Mouse (Mus musculus) limb, embryonic 10.5 days (tissue): Measurements from ENCODE around the gene Arl5a. TPM values are rescaled to one million over a fixed set of nuclear protein-coding genes. Genes with fewer than 3 reads are reported as not detected.
A peak's percentile ranks its signal among the peaks of the same experiment; 100 is the strongest.

Experiments
- DNase-seq: peaks from one replicate; pipeline ENCODE4 v3.0.0-alpha.2; 2017; ENCODE audit warnings: low spot score
- H3K27ac ChIP-seq: fragments of 300-500 bp; sonication (generic); 2 replicates; pipeline ENCODE4 v1.5.1; 2016; ENCODE audit warnings: mild to moderate bottlenecking
- H3K27me3 ChIP-seq: fragments of 300-500 bp; sonication (generic); 2 replicates; pipeline ENCODE4 v1.6.1; 2016; ENCODE audit warnings: low read depth, mild to moderate bottlenecking; ENCODE audit not compliant: poor library complexity, severe bottlenecking
- H3K36me3 ChIP-seq: fragments of 300-500 bp; sonication (generic); 2 replicates; pipeline ENCODE4 v1.6.1; 2016; ENCODE audit warnings: mild to moderate bottlenecking, moderate library complexity
- H3K4me1 ChIP-seq: fragments of 300-500 bp; sonication (generic); 2 replicates; pipeline ENCODE4 v1.6.1; 2016
- H3K4me3 ChIP-seq: fragments of 300-500 bp; sonication (generic); 2 replicates; pipeline ENCODE4 v1.5.1; 2016; ENCODE audit warnings: mild to moderate bottlenecking, moderate library complexity
- H3K9me3 ChIP-seq: fragments of 300-500 bp; sonication (generic); replicated peaks from 2 replicates; pipeline ENCODE4 v1.6.1; 2016; ENCODE audit warnings: mild to moderate bottlenecking
- WGBS: fragments of 180-500 bp; shearing (Covaris S2); methylation state at CpG from one replicate; pipeline ENCODE4 v1.1.7; 2016; 5-methylcytosine and 5-hydroxymethylcytosine counted together
- polyA plus RNA-seq: library from polyadenylated mRNA; unstranded; fragments of >200 nt; fragmentation: Nextera tagmentation; extraction: Ambion mirVana; gene quantifications from 2 replicates; pipeline ENCODE4 v1.2.1, GENCODE M21; 2016

The Arl5a gene
- polyA plus RNA-seq, 1 experiment from 2014 or later = 60.2 TPM

GRCm38 (mm10) chr2:52438013-52438412 lies 13.3 kb upstream of the Arl5a start:
- no peak overlapping the region for H3K4me3 ChIP-seq
- H3K27ac ChIP-seq = no peak overlapping the region
- H3K4me1 ChIP-seq = no peaks in the 10 kb centered on the region
- no peaks in the 10 kb centered on the region for H3K27me3 ChIP-seq
- no peaks in the 10 kb centered on the region for H3K36me3 ChIP-seq
- no peaks in the 10 kb centered on the region for H3K9me3 ChIP-seq
- no peak for DNase-seq
- 86% methylated on average over 6 of the region's 6 CpGs for WGBS

- 83% methylated on average over 14 of the region's 14 CpGs for WGBS
- DNase-seq = no peak
- Histone ChIP-seq H3K27me3 (no peaks in the 10 kb centered on the region), H3K4me1 (no peaks in the 10 kb centered on the region), H3K4me3 (no peak overlapping the region), H3K27ac (no peak overlapping the region), H3K36me3 (no peaks in the 10 kb centered on the region), H3K9me3 (no peaks in the 10 kb centered on the region)
These were observed 11.4 kb upstream of the Arl5a start for GRCm38 (mm10) chr2:52435919-52436632.

DNA sequence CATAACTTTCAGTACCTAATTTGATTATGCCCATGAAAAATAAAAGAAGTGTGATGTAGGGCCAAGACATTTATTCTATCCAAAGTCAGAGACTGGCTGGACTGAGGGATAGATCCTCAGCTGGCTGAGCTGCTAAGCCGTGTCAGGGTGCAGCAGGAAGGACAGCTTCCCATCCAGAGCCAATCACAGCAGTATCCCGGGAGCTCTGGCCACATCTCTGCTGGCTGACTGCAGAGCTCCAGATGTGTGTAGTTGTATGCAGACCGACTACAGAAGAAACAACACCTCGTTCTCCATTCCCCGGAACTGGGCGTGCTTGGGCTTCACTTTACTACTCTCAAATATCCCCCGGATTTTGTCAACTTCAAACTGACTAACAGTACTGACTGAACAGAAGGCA lies 8.7 kb upstream of the Arl5a start:
- WGBS = 47% methylated on average over 7 of the region's 7 CpGs
- no peak overlapping the region for H3K4me3 ChIP-seq
- no peaks in the 10 kb centered on the region for H3K9me3 ChIP-seq
- no peaks in the 10 kb centered on the region for H3K4me1 ChIP-seq
- no peaks in the 10 kb centered on the region for H3K27me3 ChIP-seq
- H3K36me3 ChIP-seq = no peaks in the 10 kb centered on the region
- H3K27ac ChIP-seq = no peak overlapping the region
- DNase-seq = no peak

GRCm38 (mm10) chr2:52427383-52427782 lies 2.7 kb upstream of the Arl5a start:
- peaks cover 19% of the 10 kb centered on the region for H3K4me1 ChIP-seq

GRCm38 (mm10) chr2:52426041-52426440 lies 1.3 kb upstream of the Arl5a start:
- no peaks in the 10 kb centered on the region for H3K9me3 ChIP-seq
- peaks cover 33% of the 10 kb centered on the region for H3K4me1 ChIP-seq
- no peaks in the 10 kb centered on the region for H3K27me3 ChIP-seq
- H3K27ac ChIP-seq = no peak overlapping the region
- H3K36me3 ChIP-seq = no peaks in the 10 kb centered on the region
- DNase-seq = no peak
- H3K4me3 ChIP-seq = no peak overlapping the region
- 92% methylated on average over 3 of the region's 3 CpGs for WGBS

More at GRCm38 (mm10) chr2:52427383-52427782, 2.7 kb upstream of the Arl5a start:
- WGBS = 90% methylated on average over 3 of the region's 3 CpGs
- no peak for DNase-seq
- Histone ChIP-seq H3K36me3 (no peaks in the 10 kb centered on the region), H3K4me3 (no peak overlapping the region), H3K9me3 (no peaks in the 10 kb centered on the region), H3K27ac (no peak overlapping the region), H3K27me3 (no peaks in the 10 kb centered on the region)

DNA sequence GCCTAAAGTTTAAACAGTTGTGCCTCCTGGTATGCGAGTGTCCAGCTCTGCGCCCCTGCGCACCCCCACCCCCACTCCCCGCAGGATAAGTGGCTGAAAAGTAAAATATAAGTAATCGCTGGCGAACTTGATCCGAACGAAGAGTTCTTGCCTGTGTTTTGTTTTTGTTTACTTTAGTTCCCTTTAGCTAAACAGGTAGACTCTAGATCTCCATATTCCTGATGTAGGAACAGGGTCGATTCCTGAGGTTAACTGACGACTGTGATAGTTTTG lies 758 bp upstream of the Arl5a start:
- H3K27ac ChIP-seq = peak overlapping the region; percentile 99
- DNase-seq = no peak
- no peaks in the 10 kb centered on the region for H3K27me3 ChIP-seq
- peaks cover 34% of the 10 kb centered on the region for H3K4me1 ChIP-seq
- no peaks in the 10 kb centered on the region for H3K9me3 ChIP-seq
- H3K36me3 ChIP-seq = no peaks in the 10 kb centered on the region
- H3K4me3 ChIP-seq = peak overlapping the region; percentile 97
- 28% methylated on average over 10 of the region's 10 CpGs for WGBS

DNA sequence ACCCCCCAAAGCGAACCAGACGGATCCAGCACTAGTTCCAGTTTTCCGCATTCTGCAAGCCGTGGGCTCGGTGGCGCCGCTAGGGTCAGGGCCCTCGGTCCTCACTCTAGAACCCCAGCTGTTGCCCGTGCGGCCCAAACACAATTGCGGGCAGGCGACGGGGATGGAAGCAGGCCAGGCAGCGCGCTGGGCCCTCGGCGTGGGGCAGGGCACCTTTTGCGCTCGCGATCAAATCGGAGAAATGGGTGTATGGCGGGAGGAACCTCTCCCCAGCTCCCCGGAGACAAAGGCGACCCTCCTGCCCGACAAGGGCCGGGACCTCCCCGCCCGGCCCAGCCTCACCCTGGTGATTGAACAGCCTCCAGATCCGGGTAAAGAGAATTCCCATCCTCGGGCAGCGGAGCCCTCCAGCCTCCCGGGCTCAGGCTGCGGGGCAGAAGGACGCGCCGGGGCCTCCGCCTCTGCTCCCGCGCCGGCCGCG lies 413 bp downstream of the Arl5a start:
- Histone ChIP-seq H3K9me3 (no peaks in the 10 kb centered on the region), H3K27me3 (no peaks in the 10 kb centered on the region), H3K4me1 (peaks cover 34% of the 10 kb centered on the region), H3K36me3 (no peaks in the 10 kb centered on the region), H3K4me3 (peak overlapping the region; percentile 97), H3K27ac (peak overlapping the region; percentile 99)
- DNase-seq = no peak
- WGBS = under 1% methylated on average over 42 of the region's 42 CpGs

- Histone ChIP-seq H3K4me3 (peak overlapping the region; percentile 97), H3K4me1 (peaks cover 34% of the 10 kb centered on the region), H3K27me3 (no peaks in the 10 kb centered on the region), H3K27ac (peak overlapping the region; percentile 99), H3K9me3 (no peaks in the 10 kb centered on the region), H3K36me3 (no peaks in the 10 kb centered on the region)
- 5% methylated on average over 16 of the region's 16 CpGs for WGBS
- no peak for DNase-seq
These were observed 972 bp downstream of the Arl5a start for GRCm38 (mm10) chr2:52423611-52424247.

- H3K4me1 ChIP-seq = peaks cover 34% of the 10 kb centered on the region
- 64% methylated on average over 8 of the region's 8 CpGs for WGBS
- peak overlapping the region; percentile 97 for H3K4me3 ChIP-seq
- H3K27ac ChIP-seq = peak overlapping the region; percentile 99; the same call in 1 of the 2 replicates
- H3K27me3 ChIP-seq = no peaks in the 10 kb centered on the region
- DNase-seq = no peak
- H3K36me3 ChIP-seq = peaks cover under 1% of the 10 kb centered on the region; the same call in 1 of the 2 replicates
- H3K9me3 ChIP-seq = no peaks in the 10 kb centered on the region
These were observed 1.7 kb downstream of the Arl5a start for GRCm38 (mm10) chr2:52422871-52423610.

DNA sequence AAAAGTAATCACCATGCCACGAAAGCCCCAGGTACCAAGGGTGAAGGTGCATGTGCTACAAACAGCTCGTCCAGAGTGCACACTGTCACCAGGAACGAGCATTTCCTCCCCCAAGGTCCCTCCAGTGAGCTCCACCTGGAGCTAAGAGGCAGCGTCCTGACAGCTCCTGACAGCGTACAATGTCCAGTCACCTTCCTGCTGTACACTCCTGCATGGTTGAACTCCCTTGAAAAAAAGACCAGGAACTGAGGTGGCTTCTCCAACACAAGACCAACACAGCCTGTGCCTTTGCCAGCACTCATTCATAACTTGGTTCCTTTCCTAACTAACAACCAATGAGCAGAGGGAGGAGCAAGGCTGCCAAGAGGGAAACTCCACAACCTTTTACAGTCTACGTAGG lies 3.5 kb downstream of the Arl5a start:
- H3K27ac ChIP-seq = no peak overlapping the region
- no peaks in the 10 kb centered on the region for H3K9me3 ChIP-seq
- WGBS = 80% methylated on average over 6 of the region's 6 CpGs
- H3K4me3 ChIP-seq = no peak overlapping the region
- peaks cover 14% of the 10 kb centered on the region for H3K36me3 ChIP-seq
- H3K4me1 ChIP-seq = peaks cover 34% of the 10 kb centered on the region
- no peak for DNase-seq
- H3K27me3 ChIP-seq = no peaks in the 10 kb centered on the region

DNA sequence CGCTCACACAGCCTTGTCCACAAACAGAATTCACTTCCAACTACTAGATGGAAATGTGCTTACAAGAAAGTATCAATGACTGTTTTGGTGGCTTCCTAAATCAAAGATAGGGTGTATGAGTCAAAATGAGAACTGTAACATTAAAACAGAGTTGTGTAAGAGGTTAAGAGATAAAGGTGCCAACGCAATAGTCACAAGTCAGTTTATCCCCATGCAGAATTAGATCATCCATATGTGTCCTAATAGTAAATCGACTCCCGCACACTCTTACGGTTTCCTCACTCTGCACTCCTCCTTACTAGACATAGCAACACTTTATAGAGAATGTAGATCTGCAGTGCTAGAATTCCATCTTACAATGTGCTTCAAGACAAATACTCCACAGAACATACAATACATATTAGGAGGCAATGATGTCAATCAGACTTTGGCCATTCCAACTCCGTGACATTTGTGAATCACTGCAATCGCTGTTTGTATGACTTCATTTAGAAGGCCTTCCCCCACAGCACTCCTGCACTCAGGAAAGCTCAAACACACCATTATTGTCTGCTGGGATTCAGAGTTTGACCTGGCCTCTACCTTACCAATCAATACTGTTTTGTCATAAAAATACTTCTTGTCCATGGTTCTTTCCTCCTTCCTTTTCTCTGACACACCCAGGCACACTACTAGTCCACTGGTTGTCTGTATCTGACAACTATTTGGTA lies 4.5 kb downstream of the Arl5a start:
- Histone ChIP-seq H3K4me1 (peaks cover 27% of the 10 kb centered on the region), H3K9me3 (no peaks in the 10 kb centered on the region), H3K27me3 (no peaks in the 10 kb centered on the region), H3K4me3 (no peak overlapping the region), H3K27ac (no peak overlapping the region), H3K36me3 (peaks cover 24% of the 10 kb centered on the region)
- WGBS = 97% methylated on average over 7 of the region's 7 CpGs
- no peak for DNase-seq

DNA sequence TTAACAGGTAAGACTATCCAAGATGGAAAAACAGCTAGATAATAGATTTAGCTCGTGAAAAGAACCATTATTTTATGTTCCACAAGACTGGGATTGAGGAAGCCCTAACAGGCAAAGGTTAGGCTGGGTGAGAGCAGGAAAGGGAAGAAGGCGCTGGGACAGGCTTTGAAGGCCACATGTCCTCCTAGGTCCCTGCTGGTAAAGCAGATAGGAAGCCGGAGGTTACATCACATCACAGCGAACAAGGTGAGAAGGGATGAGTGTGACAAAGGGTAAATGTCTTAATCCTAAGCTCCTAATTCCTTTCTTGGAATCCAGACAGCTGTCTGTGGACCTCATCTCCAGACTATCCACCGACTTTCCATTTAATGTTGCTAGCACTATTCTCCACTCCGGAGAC lies 5.4 kb downstream of the Arl5a start:
- no peak overlapping the region for H3K27ac ChIP-seq
- WGBS = 86% methylated on average over 6 of the region's 6 CpGs
- H3K4me1 ChIP-seq = peaks cover 27% of the 10 kb centered on the region
- H3K27me3 ChIP-seq = no peaks in the 10 kb centered on the region
- H3K4me3 ChIP-seq = no peak overlapping the region
- H3K36me3 ChIP-seq = peaks cover 32% of the 10 kb centered on the region
- no peak for DNase-seq
- H3K9me3 ChIP-seq = no peaks in the 10 kb centered on the region
